Mouse (Mus musculus): ENCODE results near the gene Misp. TPM values are rescaled to one million over a fixed set of nuclear protein-coding genes. Genes with fewer than 3 reads are reported as not detected.

Misp gene
- polyA plus RNA-seq, 1 experiment from 2014 or later: 0.39 TPM

DNA sequence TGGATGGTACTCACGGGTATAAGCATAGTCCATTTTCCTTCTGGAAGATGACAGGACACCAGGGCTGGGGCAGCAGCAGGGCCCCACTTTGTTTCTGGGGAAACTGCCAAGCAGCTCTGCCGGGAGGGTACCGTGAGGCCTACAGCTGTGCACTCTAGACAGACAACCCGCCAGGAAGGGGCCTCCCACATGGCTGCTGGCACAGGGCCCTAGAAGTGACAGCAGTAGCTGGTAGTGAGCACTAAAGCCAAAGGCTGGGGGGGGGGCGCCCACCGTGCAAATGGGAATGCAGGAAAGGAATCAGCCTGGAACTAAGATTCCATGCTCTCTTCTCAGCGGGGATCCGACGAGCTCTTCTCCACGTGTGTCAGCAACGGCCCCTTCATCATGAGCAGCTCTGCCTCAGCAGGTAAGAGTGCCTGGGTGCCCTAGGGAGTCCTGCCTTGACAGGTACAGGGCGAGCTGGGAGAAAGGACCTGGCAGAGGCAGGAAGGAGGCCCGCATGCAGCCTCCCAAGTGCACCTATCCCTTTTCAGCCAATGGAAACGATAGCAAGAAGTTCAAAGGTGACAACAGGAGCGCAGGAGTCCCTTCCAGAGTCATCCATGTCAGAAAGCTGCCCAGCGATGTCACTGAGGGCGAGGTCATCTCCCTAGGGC lies 37.8 kb downstream of the Misp start:
- 67% methylated on average over 17 of the region's 17 CpGs for WGBS
- Histone ChIP-seq H3K4me1 (ENCODE audit: control insufficient read depth, insufficient read depth, low read length) (peaks cover 15% of the 10 kb centered on the region), H3K9ac (replicated peaks; ENCODE audit: low read length) (no peak overlapping the region), H3K27ac (replicated peaks; ENCODE audit: low read depth, low read length) (no peak overlapping the region), H3K36me3 (replicated peaks; ENCODE audit: control insufficient read depth, insufficient read depth, low read depth, low read length) (peaks cover 29% of the 10 kb centered on the region), H3K9me3 (replicated peaks; ENCODE audit: control insufficient read depth, low read length) (no peaks in the 10 kb centered on the region), H3K27me3 (ENCODE audit: control insufficient read depth, insufficient read depth, low read length) (no peaks in the 10 kb centered on the region), H3K4me3 (ENCODE audit: low read depth, low read length) (peak overlapping the region; percentile 100; the same call in 1 of the 2 replicates), H3K4me2 (ENCODE audit: low read depth, low read length) (peak overlapping the region; percentile 99; the same call in 1 of the 2 replicates)
- no peak for DNase-seq (ENCODE audit: low spot score)
- no peak for ATAC-seq (replicated peaks; ENCODE audit: insufficient number of reproducible peaks, low FRiP score, low TSS enrichment, low read depth)

DNA sequence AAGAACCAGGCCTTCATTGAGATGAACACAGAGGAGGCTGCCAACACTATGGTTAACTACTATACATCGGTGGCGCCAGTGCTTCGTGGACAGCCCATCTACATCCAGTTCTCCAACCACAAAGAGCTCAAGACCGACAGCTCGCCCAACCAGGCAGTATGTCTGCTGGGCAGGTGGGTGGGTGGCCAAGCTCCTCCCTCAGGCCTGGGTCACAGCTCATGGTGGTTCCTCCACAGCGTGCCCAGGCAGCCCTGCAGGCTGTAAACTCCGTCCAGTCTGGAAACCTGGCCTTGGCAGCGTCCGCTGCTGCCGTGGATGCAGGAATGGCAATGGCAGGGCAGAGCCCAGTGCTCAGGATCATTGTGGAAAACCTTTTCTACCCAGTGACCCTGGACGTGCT lies 38.3 kb downstream of the Misp start:
- ATAC-seq (replicated peaks; ENCODE audit: insufficient number of reproducible peaks, low FRiP score, low TSS enrichment, low read depth) (no peak), DNase-seq (ENCODE audit: low spot score) (no peak)
- Histone ChIP-seq H3K4me1 (ENCODE audit: control insufficient read depth, insufficient read depth, low read length) (peaks cover 15% of the 10 kb centered on the region), H3K4me2 (ENCODE audit: low read depth, low read length) (no peak overlapping the region), H3K36me3 (replicated peaks; ENCODE audit: control insufficient read depth, insufficient read depth, low read depth, low read length) (peaks cover 29% of the 10 kb centered on the region), H3K9ac (replicated peaks; ENCODE audit: low read length) (no peak overlapping the region), H3K4me3 (ENCODE audit: low read depth, low read length) (no peak overlapping the region), H3K27ac (replicated peaks; ENCODE audit: low read depth, low read length) (no peak overlapping the region), H3K9me3 (replicated peaks; ENCODE audit: control insufficient read depth, low read length) (no peaks in the 10 kb centered on the region), H3K27me3 (ENCODE audit: control insufficient read depth, insufficient read depth, low read length) (no peaks in the 10 kb centered on the region)
- whole genome bisulfite sequencing: 90% methylated on average over 11 of the region's 11 CpGs

DNA sequence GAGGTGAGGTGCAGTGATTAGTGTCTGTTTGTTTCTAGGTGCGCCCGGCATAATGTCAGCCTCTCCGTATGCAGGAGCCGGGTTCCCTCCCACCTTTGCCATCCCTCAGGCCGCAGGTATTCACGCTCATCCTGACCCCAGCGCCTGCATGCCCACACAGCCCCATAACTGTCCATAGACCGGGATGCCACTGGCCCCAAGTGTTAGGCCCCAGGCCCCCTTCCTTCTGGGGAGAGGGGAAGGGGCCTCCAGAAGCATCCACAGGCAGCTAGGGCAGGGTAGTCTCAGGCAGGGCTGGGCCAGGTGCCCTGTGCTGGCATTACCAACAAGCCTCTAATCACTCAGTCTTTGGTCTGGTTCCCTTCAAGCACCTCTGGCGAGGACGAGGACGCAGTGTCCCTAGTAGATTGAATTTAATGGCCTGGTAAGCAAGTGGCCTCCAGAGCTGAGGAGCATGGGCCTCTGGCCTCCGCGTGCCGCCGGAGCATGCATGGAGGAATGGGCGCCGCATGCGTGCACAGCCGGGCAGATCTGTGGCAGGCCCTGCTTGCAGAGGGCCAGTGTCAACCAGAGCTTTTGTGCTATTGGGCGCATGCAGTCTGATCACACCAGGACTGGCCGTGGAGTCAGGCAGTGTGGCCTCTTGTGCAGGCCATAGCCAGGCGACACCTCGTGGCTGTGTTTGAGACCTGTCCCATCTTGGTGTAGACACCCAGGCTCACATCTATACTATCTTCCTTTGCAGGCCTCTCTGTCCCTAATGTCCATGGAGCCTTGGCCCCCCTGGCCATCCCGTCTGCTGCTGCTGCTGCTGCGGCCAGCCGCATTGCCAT lies 39.5 kb downstream of the Misp start:
- no peak overlapping the region for H3K9ac ChIP-seq (replicated peaks; ENCODE audit: low read length)
- H3K27me3 ChIP-seq (ENCODE audit: control insufficient read depth, insufficient read depth, low read length): no peaks in the 10 kb centered on the region
- ATAC-seq (replicated peaks; ENCODE audit: insufficient number of reproducible peaks, low FRiP score, low TSS enrichment, low read depth) (no peak), DNase-seq (ENCODE audit: low spot score) (no peak)
- H3K9me3 ChIP-seq (replicated peaks; ENCODE audit: control insufficient read depth, low read length): no peaks in the 10 kb centered on the region
- 93% methylated on average over 26 of the region's 26 CpGs for WGBS
- H3K4me2 ChIP-seq (ENCODE audit: low read depth, low read length): no peak overlapping the region
- H3K4me1 ChIP-seq (ENCODE audit: control insufficient read depth, insufficient read depth, low read length): peaks cover 15% of the 10 kb centered on the region
- H3K27ac ChIP-seq (replicated peaks; ENCODE audit: low read depth, low read length): peak overlapping the region; percentile 4; the same call in 1 of the 2 replicates
- peaks cover 29% of the 10 kb centered on the region for H3K36me3 ChIP-seq (replicated peaks; ENCODE audit: control insufficient read depth, insufficient read depth, low read depth, low read length)
- H3K4me3 ChIP-seq (ENCODE audit: low read depth, low read length): no peak overlapping the region

DNA sequence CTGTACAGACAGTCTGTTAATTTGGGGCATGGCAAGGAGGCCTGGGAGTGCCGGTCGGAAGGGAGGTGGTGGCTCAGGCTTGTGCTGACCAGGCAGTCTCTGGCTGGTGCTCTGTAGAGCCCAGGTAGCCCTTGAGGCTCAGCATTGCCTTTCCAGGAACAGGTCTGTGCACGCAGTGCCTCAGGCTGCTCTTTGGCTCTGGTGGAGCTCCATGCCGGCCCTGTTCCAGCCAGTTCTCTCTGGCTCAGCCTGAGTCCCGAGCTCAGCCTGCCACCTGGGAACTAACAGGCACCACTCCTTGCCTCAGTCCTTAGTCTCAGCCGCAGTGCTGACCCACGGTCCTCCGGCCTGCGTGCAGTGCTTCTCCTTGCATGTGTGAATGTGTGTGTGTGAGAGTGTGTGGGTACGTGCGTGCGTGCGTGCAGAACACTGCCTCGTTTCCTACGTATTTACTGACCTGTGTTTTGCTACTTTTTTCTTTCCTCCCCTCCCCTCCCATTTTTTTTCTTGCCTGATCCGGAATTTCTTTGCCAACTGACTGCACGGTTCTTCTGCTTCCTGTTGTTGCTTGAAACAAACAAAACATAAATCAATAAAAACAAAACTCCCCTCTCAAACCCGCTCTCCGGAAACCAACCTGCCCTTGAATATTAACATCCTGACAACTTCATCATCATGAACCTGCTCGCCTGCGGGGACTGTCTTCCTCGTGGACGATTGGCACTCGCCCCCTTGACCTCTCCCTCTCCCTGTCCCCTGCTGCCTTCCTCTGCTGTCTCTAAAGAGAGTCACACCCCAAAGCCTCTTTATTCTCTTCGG lies 40.6 kb downstream of the Misp start:
- H3K27ac ChIP-seq (replicated peaks; ENCODE audit: low read depth, low read length): no peak overlapping the region
- ATAC-seq (replicated peaks; ENCODE audit: insufficient number of reproducible peaks, low FRiP score, low TSS enrichment, low read depth) (no peak), DNase-seq (ENCODE audit: low spot score) (no peak)
- WGBS: 82% methylated on average over 25 of the region's 25 CpGs
- H3K27me3 ChIP-seq (ENCODE audit: control insufficient read depth, insufficient read depth, low read length): no peaks in the 10 kb centered on the region
- peaks cover 29% of the 10 kb centered on the region for H3K36me3 ChIP-seq (replicated peaks; ENCODE audit: control insufficient read depth, insufficient read depth, low read depth, low read length)
- H3K4me2 ChIP-seq (ENCODE audit: low read depth, low read length): no peak overlapping the region
- H3K4me1 ChIP-seq (ENCODE audit: control insufficient read depth, insufficient read depth, low read length): peaks cover 12% of the 10 kb centered on the region
- H3K4me3 ChIP-seq (ENCODE audit: low read depth, low read length): no peak overlapping the region
- H3K9ac ChIP-seq (replicated peaks; ENCODE audit: low read length): no peak overlapping the region
- no peaks in the 10 kb centered on the region for H3K9me3 ChIP-seq (replicated peaks; ENCODE audit: control insufficient read depth, low read length)

DNA sequence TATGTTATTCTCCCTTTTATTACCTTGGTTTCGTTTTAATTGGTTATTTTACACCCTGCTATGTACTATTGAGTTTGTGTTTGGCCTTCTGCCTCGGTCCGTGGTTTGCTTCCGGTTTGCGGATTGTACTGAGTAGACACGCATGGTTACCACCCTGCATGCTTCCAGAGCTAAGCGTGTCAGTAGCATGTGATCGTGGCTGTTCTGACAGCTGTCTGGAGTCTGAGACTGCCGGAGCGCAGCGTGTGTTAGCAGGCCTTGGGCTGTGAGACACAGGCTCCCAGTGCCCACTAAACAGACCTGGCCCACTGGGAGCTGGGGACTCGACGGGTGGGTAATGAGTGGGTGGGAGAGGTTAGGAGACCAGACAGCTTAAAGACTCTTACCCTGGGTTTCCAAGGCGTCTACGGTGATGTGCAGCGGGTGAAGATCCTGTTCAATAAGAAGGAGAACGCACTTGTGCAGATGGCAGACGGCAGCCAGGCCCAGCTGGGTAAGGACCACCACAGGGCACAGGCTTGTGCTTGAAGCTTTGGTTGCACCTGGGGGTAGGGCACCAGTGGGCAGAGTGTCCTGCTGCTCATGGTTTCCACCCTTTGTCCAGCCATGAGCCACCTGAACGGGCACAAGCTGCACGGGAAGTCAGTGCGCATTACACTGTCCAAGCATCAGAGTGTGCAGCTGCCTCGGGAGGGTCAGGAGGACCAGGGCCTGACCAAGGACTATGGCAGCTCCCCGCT lies 41.4 kb downstream of the Misp start:
- Histone ChIP-seq H3K36me3 (replicated peaks; ENCODE audit: control insufficient read depth, insufficient read depth, low read depth, low read length) (peaks cover 31% of the 10 kb centered on the region), H3K27ac (replicated peaks; ENCODE audit: low read depth, low read length) (no peak overlapping the region; the same call in 1 of the 2 replicates)

DNA sequence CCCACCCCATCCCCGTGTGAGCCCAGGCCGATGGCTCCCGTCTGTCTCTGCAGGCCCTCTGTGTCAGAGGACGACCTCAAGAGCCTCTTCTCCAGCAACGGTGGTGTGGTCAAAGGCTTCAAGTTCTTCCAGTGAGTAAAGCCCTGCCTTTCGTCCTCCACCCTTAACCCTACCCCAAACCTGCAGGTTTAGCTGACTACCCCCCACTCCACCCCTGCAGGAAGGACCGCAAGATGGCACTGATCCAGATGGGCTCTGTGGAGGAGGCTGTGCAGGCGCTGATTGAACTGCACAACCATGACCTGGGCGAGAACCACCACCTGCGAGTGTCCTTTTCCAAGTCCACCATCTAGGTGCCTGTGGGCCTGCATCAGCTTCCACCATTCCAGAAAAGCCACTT lies 42.1 kb downstream of the Misp start:
- Histone ChIP-seq H3K36me3 (replicated peaks; ENCODE audit: control insufficient read depth, insufficient read depth, low read depth, low read length) (peaks cover 31% of the 10 kb centered on the region), H3K27ac (replicated peaks; ENCODE audit: low read depth, low read length) (no peak overlapping the region), H3K9me3 (replicated peaks; ENCODE audit: control insufficient read depth, low read length) (no peaks in the 10 kb centered on the region), H3K4me1 (ENCODE audit: control insufficient read depth, insufficient read depth, low read length) (no peaks in the 10 kb centered on the region; the same call in 1 of the 2 replicates), H3K27me3 (ENCODE audit: control insufficient read depth, insufficient read depth, low read length) (no peaks in the 10 kb centered on the region), H3K4me3 (ENCODE audit: low read depth, low read length) (no peak overlapping the region), H3K9ac (replicated peaks; ENCODE audit: low read length) (no peak overlapping the region), H3K4me2 (ENCODE audit: low read depth, low read length) (no peak overlapping the region)
- WGBS: 74% methylated on average over 10 of the region's 10 CpGs
- ATAC-seq (replicated peaks; ENCODE audit: insufficient number of reproducible peaks, low FRiP score, low TSS enrichment, low read depth) (no peak), DNase-seq (ENCODE audit: low spot score) (no peak)

More for the DNA sequence above, 41.4 kb downstream of the Misp start:
- no peaks in the 10 kb centered on the region for H3K9me3 ChIP-seq (replicated peaks; ENCODE audit: control insufficient read depth, low read length)
- no peak for DNase-seq (ENCODE audit: low spot score)
- H3K4me3 ChIP-seq (ENCODE audit: low read depth, low read length): no peak overlapping the region
- no peak overlapping the region for H3K4me2 ChIP-seq (ENCODE audit: low read depth, low read length)
- no peak for ATAC-seq (replicated peaks; ENCODE audit: insufficient number of reproducible peaks, low FRiP score, low TSS enrichment, low read depth)
- WGBS: 92% methylated on average over 23 of the region's 23 CpGs
- H3K4me1 ChIP-seq (ENCODE audit: control insufficient read depth, insufficient read depth, low read length): peaks cover 5% of the 10 kb centered on the region
- H3K9ac ChIP-seq (replicated peaks; ENCODE audit: low read length): no peak overlapping the region
- H3K27me3 ChIP-seq (ENCODE audit: control insufficient read depth, insufficient read depth, low read length): no peaks in the 10 kb centered on the region

DNA sequence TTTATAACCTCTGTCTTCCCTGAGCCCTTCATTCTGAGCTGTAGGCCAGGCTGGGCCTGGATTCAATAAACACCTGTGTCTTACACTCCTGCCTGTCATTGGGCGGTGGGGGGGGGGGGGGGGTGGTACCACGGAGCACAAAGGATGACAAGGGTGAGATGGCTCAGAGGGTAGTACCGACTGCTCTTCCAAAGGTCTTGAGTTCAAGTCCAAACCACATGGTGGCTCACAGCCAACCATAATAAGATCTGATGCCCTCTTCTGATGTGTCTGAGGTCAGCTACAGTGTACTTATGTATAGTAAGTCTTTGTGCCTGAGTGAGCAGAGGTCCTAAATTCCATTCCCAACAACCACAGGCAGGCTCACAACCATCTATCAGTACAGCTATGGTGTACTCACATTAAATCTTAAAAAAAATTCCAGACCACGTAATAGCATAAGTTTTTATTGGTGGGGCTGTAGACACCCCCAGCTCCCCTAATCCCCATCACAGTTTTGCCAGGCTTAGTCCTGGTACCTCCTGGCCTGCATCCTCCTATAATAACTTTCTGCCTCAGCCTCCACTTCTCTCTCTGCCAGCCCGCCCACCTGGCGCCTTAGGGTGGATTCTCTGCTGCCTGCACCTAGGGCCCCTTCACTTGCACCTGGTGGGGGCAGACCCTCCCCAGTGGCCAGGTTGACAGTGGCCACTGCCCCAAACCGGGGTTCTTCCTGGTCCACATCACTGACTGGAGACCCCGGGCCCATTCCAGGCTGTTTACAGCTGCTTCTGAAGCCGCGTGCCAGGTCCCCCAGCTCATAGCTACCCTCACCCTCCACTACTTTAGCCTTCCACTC lies 43.8 kb downstream of the Misp start:
- ATAC-seq (replicated peaks; ENCODE audit: insufficient number of reproducible peaks, low FRiP score, low TSS enrichment, low read depth) (peak; percentile 15), DNase-seq (ENCODE audit: low spot score) (no peak)
- Histone ChIP-seq H3K36me3 (replicated peaks; ENCODE audit: control insufficient read depth, insufficient read depth, low read depth, low read length) (peaks cover 31% of the 10 kb centered on the region), H3K9ac (replicated peaks; ENCODE audit: low read length) (no peak overlapping the region), H3K4me2 (ENCODE audit: low read depth, low read length) (no peak overlapping the region), H3K9me3 (replicated peaks; ENCODE audit: control insufficient read depth, low read length) (no peaks in the 10 kb centered on the region), H3K4me1 (ENCODE audit: control insufficient read depth, insufficient read depth, low read length) (no peaks in the 10 kb centered on the region), H3K4me3 (ENCODE audit: low read depth, low read length) (no peak overlapping the region), H3K27ac (replicated peaks; ENCODE audit: low read depth, low read length) (no peak overlapping the region), H3K27me3 (ENCODE audit: control insufficient read depth, insufficient read depth, low read length) (no peaks in the 10 kb centered on the region)
- WGBS: 54% methylated on average over 10 of the region's 10 CpGs

Data from embryonic facial prominence, embryonic 11.5 days (tissue).